Mouse (Mus musculus) T-helper 2 cell (primary cell): ENCODE data around the gene Epc2.

ENCODE experiments used
- in situ Hi-C: fragments of 300-600 bp; cut with MboI, MseI; formaldehyde crosslinking; loops from one replicate; pipeline ENCODE4 v1.15.1; 2025; ENCODE audit warnings: high pct_unique_total_duplicates

Epc2 gene

DNA sequence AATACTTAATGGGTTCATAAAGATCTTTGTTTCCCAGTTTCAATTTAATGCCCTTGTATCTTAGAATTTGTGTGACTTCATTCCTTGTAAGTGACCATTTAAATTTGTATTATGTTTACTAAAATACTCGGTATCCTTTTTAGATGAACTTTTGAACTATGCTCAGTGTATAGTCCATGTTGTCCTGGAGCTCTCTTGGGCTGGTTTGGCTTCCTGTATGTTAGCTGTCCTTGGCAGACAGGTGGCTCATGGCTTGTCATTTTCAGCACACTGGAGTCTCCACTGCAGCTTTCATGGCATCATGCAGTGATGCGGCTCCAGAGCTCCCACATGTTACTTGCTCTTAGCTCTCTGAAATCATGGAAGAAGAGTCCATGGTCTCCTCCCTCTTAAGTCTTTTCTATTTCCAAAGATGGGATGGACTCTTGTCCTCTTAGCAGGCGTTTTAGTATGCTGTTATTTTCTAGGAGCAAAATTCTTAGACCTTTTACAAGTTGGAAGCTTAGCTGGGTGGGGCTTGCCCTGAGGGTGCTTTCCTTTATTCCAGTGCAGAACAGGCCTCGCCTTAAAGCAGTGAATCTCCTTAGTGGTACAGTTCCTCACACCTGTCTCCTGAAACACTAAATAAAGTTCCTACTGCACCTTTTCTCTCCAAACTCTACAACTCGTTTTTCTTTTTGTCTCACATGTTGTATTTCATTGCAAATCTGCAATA is 20.5 kb downstream of the Epc2 start:
- in situ Hi-C loops, result no loop called here

- in situ Hi-C loops, result no loop called here
Observed at GRCm38 (mm10) chr2:49472443-49472842, 21.2 kb downstream of the Epc2 start.

DNA sequence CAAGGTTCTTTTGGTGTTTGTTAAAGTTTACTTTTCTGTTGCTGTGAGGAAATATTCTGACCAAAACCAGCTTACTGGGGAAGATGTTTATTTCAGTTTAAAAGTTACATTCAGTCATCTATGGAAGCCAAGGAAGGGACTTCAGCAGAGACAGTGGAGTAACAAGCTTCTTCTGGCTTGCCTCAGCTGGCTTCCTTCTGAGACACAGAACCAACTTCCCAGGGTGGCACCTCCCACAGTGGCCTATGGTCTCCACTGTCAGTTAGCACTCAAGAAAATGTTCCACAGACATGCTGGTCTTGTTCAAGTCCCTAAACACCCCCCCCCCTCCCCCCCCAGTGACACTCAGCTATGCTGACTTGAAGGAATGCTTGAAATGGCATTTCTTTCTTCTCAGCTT is 30.9 kb downstream of the Epc2 start:
- in situ Hi-C loops, result no loop called here

DNA sequence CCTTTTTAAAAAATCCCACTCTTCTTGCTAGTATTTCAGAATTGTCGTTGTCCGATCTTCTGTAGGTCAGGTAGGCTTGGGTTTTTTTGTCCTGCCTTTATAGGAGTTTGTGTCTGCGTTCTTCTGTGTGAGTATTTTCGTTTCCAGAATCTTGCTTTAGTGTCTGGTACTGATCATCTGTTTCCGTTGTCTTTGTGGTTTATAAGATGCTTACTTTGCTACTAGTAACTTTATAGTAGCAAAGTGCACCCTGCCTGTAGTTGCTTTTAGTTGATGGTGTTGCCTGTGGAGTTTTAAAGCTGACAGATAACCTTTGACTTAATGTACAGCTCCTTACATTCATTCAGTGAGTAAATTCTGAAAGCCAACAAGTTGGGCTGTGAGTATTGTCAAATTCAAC is 32.1 kb downstream of the Epc2 start:
- in situ Hi-C loops, result no loop called here

DNA sequence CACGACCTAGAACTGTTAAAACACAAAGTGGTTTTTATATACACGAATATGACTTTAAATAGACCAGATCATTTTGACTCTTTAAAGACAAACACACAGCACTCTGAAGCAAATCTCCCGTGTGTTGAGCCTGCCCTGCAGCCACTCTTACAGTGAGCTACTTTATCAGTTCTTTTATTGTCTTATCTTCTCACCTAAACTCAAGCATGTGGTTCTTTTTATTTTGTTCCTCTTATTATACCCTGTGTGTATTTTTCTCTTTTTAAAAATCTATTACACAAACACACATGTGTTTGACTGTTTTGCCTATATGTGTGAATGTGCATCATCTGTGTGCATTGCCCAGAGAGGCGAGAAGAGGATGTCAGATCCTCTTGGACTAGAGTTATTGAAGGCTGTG is 50.1 kb downstream of the Epc2 start:
- in situ Hi-C loops, result loop anchor here (10.0 kb wide), 1 partner anchor 47 kb away; the partner anchor contains the start of gene Epc2

- in situ Hi-C loops, result loop anchor here (10.0 kb wide), 1 partner anchor 49 kb away; the partner anchor contains the start of gene Epc2
Observed at GRCm38 (mm10) chr2:49503596-49503995, 52.3 kb downstream of the Epc2 start.

GRCm38 (mm10) chr2:49505151-49505550 is 53.9 kb downstream of the Epc2 start:
- in situ Hi-C loops, result loop anchor here (10.0 kb wide), 1 partner anchor 50 kb away; the partner anchor contains the start of gene Epc2

GRCm38 (mm10) chr2:49510832-49511231 is 59.5 kb downstream of the Epc2 start:
- in situ Hi-C loops, result no loop called here

DNA sequence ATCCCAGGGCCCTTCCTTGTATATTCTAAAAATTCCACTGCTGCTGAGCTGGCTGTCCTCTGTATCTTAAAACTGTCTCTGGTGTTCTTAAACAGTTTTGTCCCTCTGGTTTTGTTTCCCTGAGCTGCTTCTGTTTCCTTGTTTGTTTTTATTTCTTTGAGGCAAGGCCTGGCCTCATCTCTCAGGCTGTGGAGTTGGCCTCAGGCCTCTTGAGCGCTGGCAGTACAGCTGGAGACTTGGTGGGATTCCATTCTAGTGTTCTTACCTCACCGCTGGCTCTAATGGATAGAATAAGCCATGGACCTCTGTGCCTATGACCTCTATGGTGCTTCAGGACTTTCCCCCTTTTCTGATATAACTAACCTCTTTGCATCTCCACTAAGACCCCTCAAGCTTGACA is 64.7 kb downstream of the Epc2 start:
- in situ Hi-C loops, result no loop called here

DNA sequence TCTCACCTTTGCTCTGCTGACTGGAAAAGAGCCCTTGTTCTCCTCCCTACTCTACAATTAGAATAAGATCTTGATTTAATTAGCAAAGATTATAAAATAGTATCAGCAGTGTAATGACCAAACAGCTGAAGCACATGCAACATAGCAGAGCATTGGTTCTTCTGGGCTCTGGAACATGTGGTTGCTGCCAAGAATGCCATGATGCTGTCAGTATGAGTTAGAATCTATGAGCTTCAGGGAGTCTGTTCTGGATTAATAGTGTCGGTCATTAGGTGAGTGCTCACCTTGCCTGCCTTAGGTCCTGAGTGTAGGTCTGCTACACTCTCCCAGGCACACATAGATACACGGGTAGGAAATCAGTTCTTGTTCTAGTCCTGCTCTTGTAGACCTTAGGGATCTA is 69.1 kb downstream of the Epc2 start:
- in situ Hi-C loops, result no loop called here

DNA sequence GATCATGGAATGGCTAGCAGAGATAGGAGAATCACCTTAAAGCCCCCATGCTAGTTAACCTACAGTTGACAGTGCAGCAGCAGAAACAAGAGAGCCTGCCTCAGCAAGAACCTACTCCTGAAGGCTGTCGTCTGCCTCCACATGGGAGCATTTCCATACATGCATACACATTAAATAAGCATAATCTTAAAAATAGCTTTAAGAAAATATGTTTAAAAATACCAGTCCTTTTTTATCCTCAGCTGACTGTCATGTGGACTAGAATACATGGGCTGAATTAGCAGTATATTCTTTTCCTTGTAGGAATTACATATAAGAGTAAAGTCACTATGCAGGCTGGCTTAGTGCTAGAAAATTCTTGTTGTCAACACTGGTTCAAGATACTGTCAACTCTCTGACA is 69.7 kb downstream of the Epc2 start:
- in situ Hi-C loops, result no loop called here

DNA sequence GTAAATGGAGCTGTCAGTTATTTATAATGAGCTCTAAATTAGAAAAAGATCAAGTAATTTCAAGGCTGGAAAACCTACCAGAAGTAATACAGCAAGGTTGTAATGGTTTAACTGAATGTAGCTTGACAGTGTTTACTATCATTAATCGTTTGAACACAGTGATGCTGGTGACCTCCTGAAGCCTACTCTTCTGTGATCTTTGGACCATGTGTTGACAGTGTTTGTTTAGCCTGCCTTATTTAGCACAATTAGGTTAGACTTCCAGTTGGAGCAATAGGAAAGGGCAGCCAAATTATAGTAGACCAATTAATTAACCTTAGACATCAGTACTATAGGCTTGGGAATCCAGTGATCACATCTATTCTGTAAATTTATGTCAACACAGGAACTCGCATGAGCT is 70.3 kb downstream of the Epc2 start:
- in situ Hi-C loops, result no loop called here

GRCm38 (mm10) chr2:49522578-49522977 is 71.3 kb downstream of the Epc2 start:
- in situ Hi-C loops, result no loop called here

- in situ Hi-C loops, result no loop called here
Observed at GRCm38 (mm10) chr2:49537147-49537546, 85.9 kb downstream of the Epc2 start.

DNA sequence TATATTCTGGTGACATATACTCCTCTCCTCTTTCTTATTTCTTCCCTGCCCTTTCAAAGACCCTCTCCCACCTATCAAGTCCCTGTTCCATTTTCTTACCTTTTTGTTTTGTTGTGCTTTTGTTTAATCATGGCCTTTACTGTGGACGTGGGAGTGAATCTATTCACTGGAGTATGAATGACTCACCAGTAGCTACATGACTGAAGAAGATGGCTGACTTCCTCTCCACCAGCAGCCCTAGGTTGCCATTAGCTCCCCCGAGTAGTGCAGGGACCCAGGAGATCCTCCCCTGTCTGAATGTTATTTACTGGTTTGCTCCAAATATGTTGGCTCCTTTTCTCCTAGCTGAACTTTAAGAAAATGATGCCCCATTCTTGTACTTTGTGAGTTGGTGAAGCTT is 86.8 kb downstream of the Epc2 start:
- in situ Hi-C loops, result no loop called here

- in situ Hi-C loops, result no loop called here
Observed at GRCm38 (mm10) chr2:49539745-49540144, 88.5 kb downstream of the Epc2 start.

GRCm38 (mm10) chr2:49547813-49548212 is 96.5 kb downstream of the Epc2 start:
- in situ Hi-C loops, result no loop called here

DNA sequence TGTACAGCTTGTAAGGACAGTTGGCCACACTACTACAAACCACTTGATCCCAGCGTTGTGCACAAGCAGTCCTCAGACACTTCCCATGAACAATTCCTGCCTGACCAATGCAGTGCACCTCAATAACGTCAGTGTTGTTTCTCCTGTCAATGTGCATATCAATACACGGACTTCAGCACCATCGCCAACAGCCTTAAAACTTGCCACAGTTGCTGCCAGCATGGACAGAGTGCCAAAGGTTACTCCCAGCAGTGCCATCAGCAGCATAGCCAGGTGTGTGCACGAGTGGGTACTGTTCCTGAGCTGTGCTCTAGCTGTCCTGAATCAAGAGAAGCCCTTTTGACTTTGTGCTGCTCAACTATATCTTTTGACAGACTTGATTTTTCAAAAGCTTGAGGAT is 97.2 kb downstream of the Epc2 start:
- in situ Hi-C loops, result no loop called here

GRCm38 (mm10) chr2:49553096-49553495 is 101.8 kb downstream of the Epc2 start:
- in situ Hi-C loops, result no loop called here

DNA sequence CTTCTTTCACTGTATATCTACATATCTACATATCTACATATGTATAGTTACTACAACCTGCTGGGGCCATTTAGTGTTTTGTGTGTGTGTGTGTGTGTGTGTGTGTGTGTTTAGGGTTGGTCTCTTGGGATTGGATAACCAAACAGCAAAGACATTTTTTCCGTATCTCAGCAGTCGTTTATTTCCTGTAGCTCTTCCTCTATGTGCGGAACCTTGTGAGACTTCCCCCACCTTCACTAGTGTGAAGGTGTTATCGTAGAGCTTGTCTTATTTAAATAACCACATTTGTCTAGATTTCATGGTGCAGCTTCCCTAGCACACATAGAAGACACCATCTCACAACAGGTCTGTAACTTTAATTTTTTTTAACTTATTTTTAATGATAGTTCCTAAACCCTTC is 106.1 kb downstream of the Epc2 start:
- in situ Hi-C loops, result no loop called here

- in situ Hi-C loops, result no loop called here
Observed at GRCm38 (mm10) chr2:49558361-49558760, 107.1 kb downstream of the Epc2 start.

DNA sequence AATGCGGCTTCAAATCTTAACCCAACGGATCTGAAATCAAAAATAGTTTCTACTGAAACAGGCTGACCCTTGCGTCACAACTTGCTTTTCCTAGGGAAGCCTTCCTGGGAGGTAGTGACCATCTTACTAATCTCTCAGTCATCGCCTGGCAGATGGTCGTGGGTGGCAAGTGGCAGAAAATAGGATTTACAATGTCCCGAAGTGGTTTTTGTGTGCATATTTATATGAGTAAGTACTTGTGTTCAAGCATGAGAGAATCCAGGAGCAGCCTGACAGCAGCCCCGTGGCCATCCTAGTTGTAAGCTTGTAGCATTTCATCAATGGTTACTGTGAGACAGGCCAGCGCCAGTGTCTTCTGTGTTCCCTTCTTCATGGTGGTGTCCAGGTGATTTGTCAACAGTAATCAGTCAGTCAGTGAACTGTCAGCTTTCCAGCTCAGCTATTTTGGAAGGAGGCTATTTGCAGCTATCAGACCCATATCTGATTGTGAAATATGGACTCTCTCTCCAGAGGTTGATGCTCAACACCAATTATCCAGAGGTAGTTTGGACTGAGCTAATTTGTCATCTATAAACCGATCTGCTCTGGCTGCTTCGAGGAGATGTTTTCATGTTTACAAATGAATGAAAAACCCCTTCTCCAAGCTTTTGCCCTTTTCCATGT is 111.5 kb downstream of the Epc2 start:
- in situ Hi-C loops, result loop anchor here (5.0 kb wide), 1 partner anchor 79 kb away; no protein-coding TSS in a partner anchor
